Mouse (Mus musculus) heart, embryonic 13.5 days (tissue): ENCODE results near the gene 4430402I18Rik. TPM values are rescaled to one million over a fixed set of nuclear protein-coding genes. Genes with fewer than 3 reads are reported as not detected.

Experiments used
- ATAC-seq: fragments of 200-750 bp; cut with Nextera tagmentation; 2 replicates; pipeline ENCODE4 v1.8.0; 2017; ENCODE audit warnings: moderate TSS enrichment; ENCODE audit not compliant: insufficient number of reproducible peaks, low FRiP score, low TSS enrichment; ENCODE audit errors: extremely low read depth
- H3K27ac ChIP-seq: fragments of 300-500 bp; sonication (generic); replicated peaks from 2 replicates; pipeline ENCODE4 v1.5.1; 2015; ENCODE audit warnings: moderate library complexity, mild to moderate bottlenecking, inconsistent platforms
- H3K27me3 ChIP-seq: fragments of 300-500 bp; sonication (generic); replicated peaks from 2 replicates; pipeline ENCODE4 v1.6.1; 2015; ENCODE audit warnings: mild to moderate bottlenecking, inconsistent platforms
- H3K36me3 ChIP-seq: fragments of 300-500 bp; sonication (generic); 2 replicates; pipeline ENCODE4 v1.6.1; 2015; ENCODE audit warnings: mild to moderate bottlenecking, inconsistent platforms
- H3K4me1 ChIP-seq: fragments of 300-500 bp; sonication (generic); 2 replicates; pipeline ENCODE4 v1.6.1; 2015; ENCODE audit warnings: inconsistent platforms
- H3K4me2 ChIP-seq: fragments of 300-500 bp; sonication (generic); 2 replicates; pipeline ENCODE4 v1.6.1; 2015; ENCODE audit warnings: inconsistent platforms, mild to moderate bottlenecking, moderate library complexity
- H3K4me3 ChIP-seq: fragments of 300-500 bp; sonication (generic); 2 replicates; pipeline ENCODE4 v1.5.1; 2015; ENCODE audit warnings: moderate library complexity, mild to moderate bottlenecking, inconsistent platforms
- H3K9ac ChIP-seq: fragments of 300-500 bp; sonication (generic); 2 replicates; pipeline ENCODE4 v1.6.1; 2015; ENCODE audit warnings: inconsistent platforms, mild to moderate bottlenecking, moderate library complexity
- H3K9me3 ChIP-seq: fragments of 300-500 bp; sonication (generic); 2 replicates; pipeline ENCODE4 v1.6.1; 2016; ENCODE audit warnings: inconsistent platforms
- WGBS: fragments of 180-500 bp; shearing (Covaris S2); methylation state at CpG from one replicate; pipeline ENCODE4 v1.1.7; 2015; ENCODE audit warnings: mixed read lengths; 5-methylcytosine and 5-hydroxymethylcytosine counted together
- polyA plus RNA-seq: library from polyadenylated mRNA; unstranded; fragments of >200 nt; fragmentation: Nextera tagmentation; extraction: Ambion mirVana; gene quantifications from 2 replicates; pipeline ENCODE4 v1.2.1, GENCODE M21; 2015

4430402I18Rik gene
- polyA plus RNA-seq, 1 experiment from 2014 or later, result 6.8 TPM

GRCm38 (mm10) chr19:28927396-28927795 is 40.2 kb downstream of the 4430402I18Rik start:
- H3K36me3 ChIP-seq, result no peaks in the 10 kb centered on the region
- H3K4me2 ChIP-seq, result no peak overlapping the region
- peak overlapping the region; percentile 37 for H3K27ac ChIP-seq
- peaks cover 12% of the 10 kb centered on the region for H3K4me1 ChIP-seq
- no peak overlapping the region; the same call in 1 of the 2 replicates for H3K9ac ChIP-seq
- no peak for ATAC-seq
- H3K27me3 ChIP-seq, result no peaks in the 10 kb centered on the region
- no peak overlapping the region for H3K4me3 ChIP-seq
- 0 out of 2 replicates have a peak, but pooled peaks cover 3% of the 10 kb centered on the region for H3K9me3 ChIP-seq
- WGBS, result 10% methylated on average over 4 of the region's 4 CpGs

- 84% methylated on average over 5 of the region's 5 CpGs for WGBS
- no peaks in the 10 kb centered on the region for H3K27me3 ChIP-seq
Measured at GRCm38 (mm10) chr19:28926366-28926765, 41.2 kb downstream of the 4430402I18Rik start.

GRCm38 (mm10) chr19:28917839-28918238 is 49.8 kb downstream of the 4430402I18Rik start:
- WGBS, result 77% methylated on average over 5 of the region's 5 CpGs
- Histone ChIP-seq H3K27ac (no peak overlapping the region), H3K9ac (no peak overlapping the region), H3K4me1 (peaks cover 11% of the 10 kb centered on the region), H3K27me3 (no peaks in the 10 kb centered on the region), H3K4me3 (no peak overlapping the region), H3K36me3 (no peaks in the 10 kb centered on the region), H3K4me2 (no peak overlapping the region), H3K9me3 (no peaks in the 10 kb centered on the region)
- ATAC-seq, result no peak

More at GRCm38 (mm10) chr19:28926366-28926765, 41.2 kb downstream of the 4430402I18Rik start:
- Histone ChIP-seq H3K27ac (no peak overlapping the region), H3K9me3 (0 out of 2 replicates have a peak, but pooled peaks cover 3% of the 10 kb centered on the region), H3K4me3 (no peak overlapping the region), H3K9ac (no peak overlapping the region), H3K36me3 (no peaks in the 10 kb centered on the region), H3K4me1 (peaks cover 12% of the 10 kb centered on the region), H3K4me2 (no peak overlapping the region)
- no peak for ATAC-seq

DNA sequence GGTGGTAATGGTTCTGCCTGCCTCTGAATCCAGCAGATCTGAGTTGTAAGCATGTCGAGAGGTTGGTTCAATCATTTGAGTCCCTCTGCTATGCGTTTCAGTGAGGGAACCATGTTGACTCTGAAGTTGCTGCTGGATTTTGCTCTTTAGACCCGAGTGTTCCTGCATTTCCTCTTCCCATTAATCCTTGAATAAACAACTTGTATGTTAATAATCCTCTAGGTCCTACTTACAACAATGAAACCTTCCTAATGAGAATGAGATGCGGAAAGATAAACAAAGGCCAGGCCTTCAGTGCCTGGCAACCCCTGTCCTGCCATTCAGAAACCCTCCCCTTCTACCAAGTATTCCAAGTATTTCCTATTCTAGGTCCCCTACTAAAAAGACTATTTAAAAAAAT is 51.1 kb downstream of the 4430402I18Rik start:
- no peak overlapping the region for H3K9ac ChIP-seq
- H3K4me1 ChIP-seq, result peaks cover 11% of the 10 kb centered on the region
- H3K36me3 ChIP-seq, result no peaks in the 10 kb centered on the region
- no peak for ATAC-seq
- H3K4me2 ChIP-seq, result no peak overlapping the region
- no peak overlapping the region for H3K27ac ChIP-seq
- 55% methylated on average over 4 of the region's 4 CpGs for WGBS
- no peak overlapping the region for H3K4me3 ChIP-seq
- no peaks in the 10 kb centered on the region for H3K9me3 ChIP-seq
- H3K27me3 ChIP-seq, result no peaks in the 10 kb centered on the region

DNA sequence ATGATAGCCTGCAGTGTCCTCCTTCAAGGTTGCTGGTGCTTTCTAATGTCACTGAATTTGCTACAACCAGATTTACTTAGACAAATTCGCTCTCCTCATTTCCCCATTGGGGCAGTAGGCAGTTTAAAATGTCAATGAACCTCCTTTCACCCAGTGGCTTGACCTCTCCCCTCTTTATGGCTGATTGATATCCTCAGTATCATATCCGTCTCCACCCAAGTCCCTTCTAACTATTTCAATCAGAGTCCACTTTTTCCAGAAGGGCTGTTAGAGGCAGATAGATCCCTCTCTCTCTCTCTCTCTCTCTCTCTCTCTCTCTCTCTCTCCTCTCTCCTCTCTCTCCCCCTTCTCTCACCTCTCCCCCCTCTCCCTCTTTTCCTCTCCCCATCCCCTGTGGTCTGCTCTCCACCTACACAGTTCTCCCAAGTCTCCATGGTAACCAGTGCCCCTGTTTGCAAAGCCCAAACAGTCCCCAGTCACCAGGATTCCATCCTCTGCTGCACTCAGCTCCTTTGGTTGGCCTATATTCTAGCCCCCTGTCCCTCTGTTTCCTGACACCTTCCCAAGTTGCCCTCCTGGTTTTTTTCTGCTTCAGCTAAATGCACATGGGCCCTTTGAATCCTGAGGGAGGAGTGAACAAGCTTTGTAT is 51.9 kb downstream of the 4430402I18Rik start:
- no peaks in the 10 kb centered on the region for H3K9me3 ChIP-seq
- no peaks in the 10 kb centered on the region for H3K27me3 ChIP-seq
- WGBS, result 78% methylated on average over 2 of the region's 2 CpGs
- no peak overlapping the region for H3K4me3 ChIP-seq
- no peaks in the 10 kb centered on the region for H3K36me3 ChIP-seq
- no peak for ATAC-seq
- H3K9ac ChIP-seq, result no peak overlapping the region
- no peak overlapping the region for H3K4me2 ChIP-seq
- no peak overlapping the region for H3K27ac ChIP-seq
- peaks cover 11% of the 10 kb centered on the region for H3K4me1 ChIP-seq

- H3K4me3 ChIP-seq, result no peak overlapping the region
- no peak for ATAC-seq
- H3K9me3 ChIP-seq, result no peaks in the 10 kb centered on the region
- no peaks in the 10 kb centered on the region for H3K27me3 ChIP-seq
- peaks cover 11% of the 10 kb centered on the region for H3K4me1 ChIP-seq
- H3K27ac ChIP-seq, result no peak overlapping the region
- WGBS, result 69% methylated on average over 6 of the region's 6 CpGs
- no peak overlapping the region for H3K9ac ChIP-seq
- no peak overlapping the region for H3K4me2 ChIP-seq
- H3K36me3 ChIP-seq, result no peaks in the 10 kb centered on the region
Measured at GRCm38 (mm10) chr19:28914598-28914997, 53.0 kb downstream of the 4430402I18Rik start.

DNA sequence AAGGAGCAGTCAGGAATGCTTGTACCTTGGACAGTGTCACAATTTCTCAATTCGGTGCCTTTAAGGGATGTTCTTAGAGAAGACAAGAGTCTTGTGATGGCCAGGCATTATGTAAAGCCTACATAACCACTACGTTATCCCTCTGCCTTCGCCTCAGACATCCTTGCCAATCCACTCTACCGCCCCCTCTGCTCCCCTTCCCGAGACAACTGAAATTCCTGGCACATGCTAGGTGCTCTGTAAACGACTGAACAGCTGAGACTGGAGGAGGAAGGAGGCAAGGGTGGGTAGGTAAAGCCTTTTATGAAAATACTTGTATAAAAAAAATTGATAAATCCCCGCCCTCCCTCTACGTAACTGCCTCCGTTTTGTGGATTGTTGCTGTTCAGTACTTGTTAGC is 58.9 kb downstream of the 4430402I18Rik start:
- H3K36me3 ChIP-seq, result no peaks in the 10 kb centered on the region
- no peak overlapping the region for H3K4me3 ChIP-seq
- H3K9me3 ChIP-seq, result no peaks in the 10 kb centered on the region
- H3K4me1 ChIP-seq, result peaks cover 8% of the 10 kb centered on the region
- no peaks in the 10 kb centered on the region for H3K27me3 ChIP-seq
- ATAC-seq, result no peak
- H3K27ac ChIP-seq, result no peak overlapping the region
- WGBS, result 71% methylated on average over 9 of the region's 9 CpGs
- no peak overlapping the region for H3K4me2 ChIP-seq
- H3K9ac ChIP-seq, result no peak overlapping the region

DNA sequence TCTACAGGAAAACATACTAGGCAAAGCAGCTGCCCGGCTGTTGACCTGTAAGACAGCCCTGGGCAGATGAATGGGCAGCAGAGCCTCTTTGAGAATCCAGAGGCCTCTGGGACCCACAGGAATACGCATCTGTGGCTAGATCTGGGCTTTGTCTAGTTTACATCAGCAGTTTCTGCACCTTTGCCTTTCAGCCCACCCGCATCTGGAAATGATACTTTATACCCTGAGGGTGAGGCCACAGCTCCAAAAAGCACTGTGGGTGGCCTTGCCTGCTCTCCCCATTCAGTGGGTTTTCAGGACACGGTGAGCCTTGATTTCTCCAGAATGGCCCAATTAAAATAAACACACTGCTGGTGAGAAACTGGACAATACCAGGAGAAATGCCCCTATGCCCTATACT is 59.4 kb downstream of the 4430402I18Rik start:
- no peak overlapping the region for H3K9ac ChIP-seq
- no peaks in the 10 kb centered on the region for H3K36me3 ChIP-seq
- no peaks in the 10 kb centered on the region for H3K27me3 ChIP-seq
- ATAC-seq, result no peak
- H3K4me2 ChIP-seq, result no peak overlapping the region
- H3K9me3 ChIP-seq, result no peaks in the 10 kb centered on the region
- H3K4me3 ChIP-seq, result no peak overlapping the region
- peaks cover 8% of the 10 kb centered on the region for H3K4me1 ChIP-seq
- no peak overlapping the region for H3K27ac ChIP-seq
- WGBS, result 68% methylated on average over 4 of the region's 4 CpGs

DNA sequence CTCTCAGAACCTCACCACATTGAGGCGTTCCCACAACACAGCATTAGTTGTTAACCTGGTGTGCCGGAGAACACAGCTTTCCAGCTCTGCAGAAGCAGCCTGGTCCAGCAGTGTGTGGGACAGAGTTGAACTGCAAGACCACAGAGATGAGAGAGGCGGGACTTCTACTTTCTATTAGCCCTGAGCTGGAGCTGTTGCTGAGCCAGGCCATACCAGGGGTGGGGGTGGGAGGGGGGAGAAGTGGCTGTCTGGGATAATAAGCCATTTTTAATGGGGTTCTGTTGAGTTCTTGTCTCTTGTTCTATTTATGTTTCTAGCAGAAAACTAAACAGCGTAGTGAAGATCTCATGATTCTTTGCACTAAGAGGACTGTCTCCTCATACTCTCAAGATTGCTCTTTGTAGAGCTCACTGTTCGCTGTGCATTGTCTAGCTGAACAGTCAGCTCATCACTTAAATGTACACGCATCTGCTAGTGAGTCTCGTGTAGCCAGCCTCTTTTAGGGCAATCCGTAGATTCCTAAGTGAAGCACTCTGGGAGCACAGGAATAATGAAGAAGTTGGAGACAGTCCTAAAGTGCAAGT is 64.0 kb downstream of the 4430402I18Rik start:
- Histone ChIP-seq H3K27me3 (no peaks in the 10 kb centered on the region), H3K36me3 (no peaks in the 10 kb centered on the region), H3K4me1 (peaks cover 8% of the 10 kb centered on the region), H3K27ac (no peak overlapping the region), H3K4me2 (no peak overlapping the region), H3K9ac (no peak overlapping the region), H3K4me3 (no peak overlapping the region), H3K9me3 (no peaks in the 10 kb centered on the region)
- 72% methylated on average over 8 of the region's 8 CpGs for WGBS
- ATAC-seq, result no peak

DNA sequence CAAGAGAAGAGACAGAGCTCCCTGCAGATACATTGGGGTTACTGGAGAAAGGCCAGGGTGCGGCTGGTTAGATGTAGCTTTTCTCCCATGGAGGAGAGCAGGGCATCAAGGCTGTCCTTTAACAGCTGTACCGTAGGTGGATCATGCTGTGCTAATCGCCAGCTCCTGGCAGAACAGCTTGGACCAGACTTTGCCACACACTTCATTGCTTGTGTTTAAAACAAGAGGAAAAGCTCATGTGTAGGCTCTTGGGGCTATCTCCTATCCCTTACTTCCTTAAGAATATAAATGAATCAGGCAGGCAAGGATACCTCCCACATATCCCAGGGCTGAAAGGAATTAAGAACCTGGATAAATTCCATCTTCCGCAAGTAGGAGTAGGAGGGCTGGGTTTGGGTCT is 64.8 kb downstream of the 4430402I18Rik start:
- Histone ChIP-seq H3K9me3 (no peaks in the 10 kb centered on the region), H3K4me1 (peaks cover 8% of the 10 kb centered on the region), H3K9ac (no peak overlapping the region), H3K27ac (no peak overlapping the region), H3K27me3 (no peaks in the 10 kb centered on the region), H3K4me3 (no peak overlapping the region), H3K36me3 (no peaks in the 10 kb centered on the region), H3K4me2 (no peak overlapping the region)
- 78% methylated on average over 4 of the region's 4 CpGs for WGBS
- no peak for ATAC-seq

GRCm38 (mm10) chr19:28902111-28902510 is 65.5 kb downstream of the 4430402I18Rik start:
- 74% methylated on average over 2 of the region's 2 CpGs for WGBS
- no peak for ATAC-seq
- H3K9me3 ChIP-seq, result no peaks in the 10 kb centered on the region
- H3K4me2 ChIP-seq, result no peak overlapping the region
- H3K36me3 ChIP-seq, result no peaks in the 10 kb centered on the region
- no peak overlapping the region for H3K9ac ChIP-seq
- no peak overlapping the region for H3K4me3 ChIP-seq
- H3K27ac ChIP-seq, result no peak overlapping the region
- H3K27me3 ChIP-seq, result no peaks in the 10 kb centered on the region
- H3K4me1 ChIP-seq, result peaks cover 8% of the 10 kb centered on the region

GRCm38 (mm10) chr19:28900771-28901170 is 66.8 kb downstream of the 4430402I18Rik start:
- no peak overlapping the region for H3K4me2 ChIP-seq
- H3K9ac ChIP-seq, result no peak overlapping the region
- H3K9me3 ChIP-seq, result no peaks in the 10 kb centered on the region
- WGBS, result 81% methylated on average over 2 of the region's 2 CpGs
- peaks cover 8% of the 10 kb centered on the region for H3K4me1 ChIP-seq
- no peaks in the 10 kb centered on the region for H3K27me3 ChIP-seq
- H3K27ac ChIP-seq, result no peak overlapping the region
- ATAC-seq, result no peak
- H3K4me3 ChIP-seq, result no peak overlapping the region
- no peaks in the 10 kb centered on the region for H3K36me3 ChIP-seq
